Mouse (Mus musculus): Measurements from ENCODE around the gene Mkrn2.
A peak's percentile ranks its signal among the peaks of the same experiment; 100 is the strongest.
"Not testable (repeated sequence)": the region's sequence is repeated elsewhere in the genome, so short reads cannot be mapped to it uniquely, and the experiment has no call there.

Gene Mkrn2

DNA sequence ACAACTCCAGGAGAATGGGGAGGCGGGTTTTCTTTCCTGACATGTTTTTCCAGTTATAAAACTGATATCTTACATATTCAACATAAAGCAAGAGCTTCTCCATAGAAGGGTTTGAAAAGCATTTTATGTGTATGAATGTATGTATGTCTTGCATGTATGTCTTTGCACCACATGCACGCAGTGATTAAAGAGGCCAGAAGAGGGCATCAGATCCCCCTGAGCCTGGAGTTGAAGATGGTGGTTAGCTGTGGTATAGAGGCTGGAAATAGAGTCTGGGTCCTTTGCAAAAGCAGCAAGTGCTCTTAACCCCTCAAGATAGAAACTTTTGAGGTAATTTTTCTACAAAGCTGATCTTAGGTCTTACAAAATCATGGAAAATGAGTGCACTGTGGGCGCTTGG is 7.4 kb downstream of the Mkrn2 start:
- DNase-seq (ENCODE audit: low read depth) = no peak

DNA sequence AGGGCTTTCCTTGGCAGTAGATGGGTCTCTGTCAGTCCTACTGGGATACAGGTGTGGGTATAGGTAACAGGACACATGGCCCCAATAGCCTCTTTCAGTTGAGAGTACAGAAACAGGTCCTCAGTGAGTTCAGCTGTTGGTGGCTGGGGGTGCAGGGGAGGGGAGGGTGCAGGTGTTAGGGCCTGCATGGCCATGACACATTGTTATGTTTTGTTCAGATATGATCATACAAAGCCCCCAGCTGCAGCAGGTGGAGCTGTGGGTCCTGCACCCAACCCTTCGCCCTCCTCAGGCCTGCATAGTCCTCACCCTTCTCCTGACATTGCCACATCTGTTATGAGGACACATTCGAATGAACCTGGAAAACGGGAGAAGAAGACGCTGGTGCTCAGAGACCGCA is 8.6 kb downstream of the Mkrn2 start:
- DNase-seq (ENCODE audit: low read depth) = no peak

DNA sequence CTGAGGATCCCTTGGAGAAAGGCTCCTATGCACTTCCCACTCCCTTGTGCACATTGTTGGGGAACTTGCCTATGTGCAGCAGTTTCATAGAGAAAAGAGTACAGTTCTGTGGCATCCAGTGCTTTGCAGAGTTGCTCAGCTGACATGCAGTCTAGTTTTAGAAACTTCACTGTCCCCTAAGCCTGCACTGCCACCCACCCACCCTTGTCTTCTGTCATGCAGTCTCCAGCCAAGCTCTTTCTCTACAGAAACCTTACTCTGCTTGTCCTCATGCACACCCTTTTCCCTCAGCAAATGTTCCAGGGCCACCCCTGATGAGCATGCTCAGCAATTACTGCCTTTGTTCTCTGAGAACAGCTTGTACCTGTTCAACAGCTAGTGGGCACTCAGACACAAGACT is 12.1 kb downstream of the Mkrn2 start:
- no peak for DNase-seq (ENCODE audit: low read depth)

DNA sequence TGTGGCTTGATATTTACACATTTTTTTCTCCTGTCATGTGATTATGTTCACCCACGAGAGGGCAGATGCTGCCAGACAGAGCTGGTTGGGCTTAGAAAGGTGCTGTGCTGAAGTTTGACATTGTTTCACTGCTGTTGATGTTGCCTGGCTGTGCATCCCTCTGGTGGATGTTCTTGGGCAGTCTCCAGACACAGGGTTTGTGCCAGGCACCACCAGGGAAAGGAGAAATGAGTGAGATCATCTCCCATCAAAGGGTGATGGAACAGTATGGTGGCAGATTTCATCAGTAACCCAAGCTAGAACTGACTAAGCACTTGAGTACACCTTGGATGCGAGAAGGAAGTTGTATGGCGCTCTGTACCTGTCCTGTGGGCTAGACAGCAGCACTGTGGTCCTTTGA is 14.3 kb downstream of the Mkrn2 start:
- no peak for DNase-seq (ENCODE audit: low read depth)

DNA sequence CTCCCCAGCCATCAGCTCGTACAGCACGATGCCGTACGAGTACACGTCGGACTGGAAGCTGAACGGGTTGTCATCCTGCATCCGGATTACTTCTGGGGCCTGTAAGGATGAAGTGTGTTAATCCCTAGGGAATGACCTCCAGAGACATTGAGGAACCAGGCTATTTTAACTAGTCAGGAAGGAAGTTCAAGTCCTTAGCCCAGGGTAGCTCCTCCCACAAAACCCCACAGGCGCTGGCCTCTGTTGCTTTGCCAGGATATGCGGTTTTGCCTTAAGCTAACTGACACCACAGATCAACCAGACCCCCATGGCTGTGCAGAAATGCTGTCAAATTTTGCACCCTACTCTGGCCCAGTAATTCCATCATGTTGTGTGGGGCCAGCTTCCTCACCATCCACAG is 18.1 kb downstream of the Mkrn2 start:
- no peak for DNase-seq (ENCODE audit: low read depth)

DNA sequence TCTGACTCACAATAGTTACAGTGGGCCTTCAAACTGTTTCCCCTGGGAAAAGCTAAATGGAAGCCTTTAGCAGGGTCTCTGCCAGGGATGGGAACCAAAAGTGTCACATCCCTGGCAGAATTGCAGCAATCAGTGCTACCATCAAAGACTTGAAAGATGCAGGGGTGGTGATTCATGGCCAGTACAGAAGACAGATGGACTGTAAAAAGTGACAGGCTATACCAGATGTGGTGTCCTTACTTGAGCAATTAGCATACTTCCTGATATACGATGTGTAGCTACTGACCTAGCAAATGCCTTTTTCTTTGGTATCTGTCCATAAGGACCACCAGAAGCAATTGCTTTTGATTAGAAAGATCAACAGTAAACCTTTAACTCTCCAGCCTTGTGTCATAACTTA is 19.2 kb downstream of the Mkrn2 start:
- no peak for DNase-seq (ENCODE audit: low read depth)

DNA sequence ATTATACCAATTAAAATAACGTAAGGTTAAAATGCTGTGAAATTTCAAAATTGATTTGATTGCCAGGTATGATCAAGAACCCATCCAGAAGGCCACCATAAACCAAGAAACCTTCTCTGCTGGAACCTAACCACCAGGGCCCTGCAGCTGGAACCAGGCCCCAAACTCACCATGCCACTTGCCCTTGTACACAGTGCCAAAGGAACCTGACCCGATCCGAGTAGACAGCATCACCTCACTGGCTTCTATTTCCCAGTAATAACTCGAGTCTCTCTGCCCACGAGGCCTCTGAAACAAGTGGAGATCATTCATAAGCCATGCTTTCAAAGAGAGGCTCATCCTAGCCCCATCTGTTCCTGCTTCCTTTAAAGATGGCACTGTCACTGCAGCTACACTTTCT is 24.4 kb downstream of the Mkrn2 start:
- DNase-seq (ENCODE audit: low read depth) = no peak

DNA sequence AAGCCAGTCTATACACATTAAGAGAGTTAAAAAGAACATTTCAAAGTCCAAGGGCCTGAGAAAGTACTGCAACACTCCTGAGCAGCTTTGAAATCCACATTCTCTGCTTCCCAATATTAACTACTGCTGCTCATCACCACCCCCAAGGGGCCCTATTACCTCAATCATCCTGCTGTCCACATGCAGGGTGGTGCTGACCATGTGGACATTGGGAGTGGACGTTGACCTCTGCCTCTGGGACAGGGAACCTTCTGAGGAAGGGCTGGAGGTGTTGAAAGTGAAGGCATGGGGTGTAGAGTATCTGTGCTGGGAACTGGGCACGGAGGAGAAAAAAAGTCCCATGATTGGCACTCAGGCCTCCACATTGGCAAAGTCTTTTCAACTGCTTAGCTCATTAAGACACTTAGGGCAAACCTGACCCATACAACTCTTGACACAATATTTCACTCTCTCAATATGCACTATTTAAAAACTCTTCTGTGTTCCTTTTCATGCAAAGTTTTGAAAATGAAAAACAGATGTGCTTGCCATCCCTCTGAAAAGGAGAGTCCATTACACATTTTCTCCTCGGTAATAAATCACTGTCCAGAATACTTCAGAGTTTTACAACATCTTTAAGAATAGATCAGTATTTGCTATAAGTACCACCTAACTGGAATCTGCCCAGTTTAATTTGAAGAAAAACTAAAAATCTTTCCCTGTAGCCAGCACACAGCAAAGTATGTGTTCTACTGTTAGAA is 29.5 kb downstream of the Mkrn2 start:
- DNase-seq (ENCODE audit: low read depth) = no peak

DNA sequence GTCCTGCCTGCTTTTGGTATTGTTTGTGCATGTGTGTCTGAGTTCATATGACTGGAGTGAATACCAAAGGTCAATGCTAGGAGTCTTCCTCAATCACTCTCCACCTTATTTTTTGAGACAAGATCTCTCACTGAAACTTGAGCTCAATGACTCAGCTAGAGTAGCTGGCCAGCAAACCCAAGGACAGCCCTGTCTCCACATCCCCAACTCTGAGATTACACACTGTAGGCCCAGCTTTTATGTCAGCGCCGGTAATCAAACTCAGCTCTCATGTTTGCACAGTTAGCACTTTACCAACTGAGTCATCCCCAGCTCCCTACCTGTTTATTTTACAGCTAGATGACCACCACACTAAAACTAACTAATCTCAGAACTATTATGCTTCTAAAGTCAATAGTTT is 32.3 kb downstream of the Mkrn2 start:
- no peak for DNase-seq (ENCODE audit: low read depth)

DNA sequence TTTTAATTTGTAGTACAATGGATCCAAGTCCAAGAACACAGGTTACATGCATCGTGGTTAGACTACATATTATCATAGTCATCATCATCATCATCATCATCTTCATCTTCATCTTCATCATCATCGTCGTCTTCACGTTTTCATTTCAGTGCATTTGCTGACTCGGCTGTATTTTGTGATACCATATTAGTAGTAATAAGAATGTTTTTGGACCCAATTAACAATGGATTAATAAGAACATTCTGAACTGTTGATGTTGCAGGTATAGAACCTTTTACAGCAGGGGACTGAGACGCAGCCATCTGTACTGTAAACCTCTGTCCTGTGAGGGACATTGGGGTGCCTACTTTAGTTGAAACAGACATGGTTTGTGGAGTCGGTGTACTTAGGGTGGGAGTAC is 36.5 kb downstream of the Mkrn2 start:
- not testable (repeated sequence) for DNase-seq (ENCODE audit: low read depth)

DNA sequence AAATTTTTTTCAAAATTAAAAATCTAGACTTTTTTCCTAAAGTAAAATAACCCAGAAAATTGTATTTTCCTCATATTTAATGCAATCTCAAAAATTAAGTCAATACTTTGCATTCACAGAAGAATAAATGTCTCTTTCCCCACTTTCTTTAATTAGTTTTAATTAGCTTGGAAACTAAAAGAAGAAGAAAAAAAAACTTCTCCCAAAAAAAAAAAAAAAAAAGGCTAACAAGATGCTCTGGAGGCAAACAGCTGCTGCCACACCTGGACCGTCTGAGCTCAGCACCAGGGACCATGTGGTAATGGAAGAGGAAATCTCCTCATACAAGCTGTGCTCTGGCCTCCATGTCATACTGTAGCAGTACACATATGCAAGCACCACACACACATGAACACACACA is 41.6 kb downstream of the Mkrn2 start:
- DNase-seq (ENCODE audit: low read depth) = no peak

DNA sequence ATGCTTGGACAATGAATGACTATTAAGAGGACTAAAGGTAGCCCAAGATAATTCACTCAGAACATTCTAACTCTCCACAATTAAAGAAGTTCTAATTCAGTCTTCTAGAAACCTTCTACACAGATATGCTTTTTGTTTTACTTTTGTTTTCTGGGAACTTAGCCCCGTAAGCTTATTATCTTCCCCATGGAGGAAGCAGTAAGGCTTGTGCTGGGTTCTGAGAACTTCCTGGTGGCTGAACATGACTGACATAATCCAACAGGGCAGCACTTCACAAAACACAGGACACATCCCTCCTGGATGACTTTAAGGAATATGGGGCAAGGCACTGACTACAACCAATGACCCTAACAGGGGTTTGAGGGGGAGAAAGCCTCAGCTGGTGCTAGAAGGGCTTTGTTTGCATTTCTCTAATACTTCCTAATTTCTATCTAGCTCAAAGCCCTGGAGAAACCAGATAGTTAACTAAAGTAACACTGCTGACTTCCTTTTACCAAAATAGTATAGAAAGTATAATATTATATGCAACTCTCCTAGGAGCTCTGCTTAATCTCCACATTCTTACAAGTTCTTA is 48.2 kb downstream of the Mkrn2 start:
- DNase-seq (ENCODE audit: low read depth) = no peak

DNA sequence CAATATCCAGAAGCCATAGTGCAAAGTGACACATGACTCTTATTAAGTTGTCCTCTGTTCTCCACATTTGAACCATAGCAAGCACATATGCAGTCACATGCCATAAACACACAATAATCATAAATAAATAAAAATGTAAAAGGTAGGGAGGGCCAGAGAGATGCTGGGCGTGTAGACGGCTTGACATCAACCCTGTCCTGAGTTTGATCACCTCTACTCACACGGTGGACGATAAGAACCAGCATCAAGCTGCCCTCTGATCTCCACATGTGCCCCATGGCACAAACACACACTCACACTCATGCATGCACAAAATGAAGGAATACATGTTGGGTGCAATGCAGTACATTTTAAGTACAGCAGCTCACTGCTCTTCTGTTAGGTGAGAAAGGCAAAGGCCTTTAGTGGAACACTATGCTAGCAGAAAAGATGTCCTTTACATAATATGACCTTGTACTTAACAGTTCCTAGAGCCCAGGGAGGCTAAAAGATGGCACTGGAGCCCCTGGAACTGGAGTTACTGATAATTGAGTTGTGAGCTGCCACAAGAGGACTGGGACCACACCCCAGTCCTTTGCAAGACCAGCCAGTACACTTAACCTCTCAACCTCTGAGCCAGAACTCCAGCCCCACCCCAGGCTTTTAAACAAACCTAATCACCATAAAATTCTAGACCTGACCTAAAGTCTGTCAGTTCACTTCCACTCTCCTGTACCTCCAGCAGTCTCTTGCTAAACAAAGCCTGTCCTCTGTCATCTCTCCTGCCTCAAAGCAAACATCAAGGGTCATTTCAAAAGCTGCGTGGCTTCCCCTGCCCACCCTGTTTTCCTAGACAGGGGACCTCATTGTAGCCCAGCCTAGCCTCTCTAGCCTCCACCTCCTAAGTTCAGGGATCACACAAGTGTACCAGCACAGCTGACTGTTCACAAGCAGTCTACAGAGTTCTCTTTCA is 49.0 kb downstream of the Mkrn2 start:
- DNase-seq (ENCODE audit: low read depth) = no peak

DNA sequence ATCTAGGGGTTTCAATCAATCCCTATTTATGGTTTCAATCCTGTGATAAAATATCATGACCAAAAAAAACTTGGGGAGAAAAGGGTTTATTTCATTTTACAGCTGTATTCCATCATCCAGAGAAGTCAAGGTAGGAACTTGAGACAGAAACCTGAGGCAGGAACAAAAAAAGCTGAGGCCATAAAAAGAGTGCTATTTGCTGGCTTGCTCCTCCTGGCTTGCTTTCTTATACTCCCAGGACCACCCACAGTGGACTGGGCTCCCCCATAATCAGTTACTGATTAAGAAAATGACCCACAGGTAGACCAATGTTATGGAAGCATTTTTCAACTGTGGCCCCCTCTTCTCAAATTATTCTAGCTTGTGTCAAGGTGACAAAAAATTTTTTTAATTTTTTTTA is 50.0 kb downstream of the Mkrn2 start:
- no peak for DNase-seq (ENCODE audit: low read depth)

DNA sequence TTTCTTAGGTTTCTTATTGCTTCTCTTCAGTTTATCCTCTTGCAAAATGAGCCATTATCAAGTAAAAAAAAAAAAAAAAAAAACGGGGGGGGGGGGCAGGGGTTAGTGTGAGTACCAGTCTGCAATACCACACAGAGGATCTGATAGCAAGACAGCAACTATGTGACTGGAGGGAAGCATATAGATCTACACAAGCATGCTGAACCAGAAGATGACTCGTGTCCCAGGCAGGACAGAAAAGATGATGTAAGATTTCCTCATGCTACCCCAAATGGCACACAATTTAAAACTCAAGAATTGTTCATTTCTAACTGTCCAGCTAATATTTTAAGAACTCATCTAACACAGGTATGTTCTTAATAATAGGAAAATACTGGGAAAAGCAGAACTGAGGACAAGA is 52.2 kb downstream of the Mkrn2 start:
- no peak for DNase-seq (ENCODE audit: low read depth)

DNA sequence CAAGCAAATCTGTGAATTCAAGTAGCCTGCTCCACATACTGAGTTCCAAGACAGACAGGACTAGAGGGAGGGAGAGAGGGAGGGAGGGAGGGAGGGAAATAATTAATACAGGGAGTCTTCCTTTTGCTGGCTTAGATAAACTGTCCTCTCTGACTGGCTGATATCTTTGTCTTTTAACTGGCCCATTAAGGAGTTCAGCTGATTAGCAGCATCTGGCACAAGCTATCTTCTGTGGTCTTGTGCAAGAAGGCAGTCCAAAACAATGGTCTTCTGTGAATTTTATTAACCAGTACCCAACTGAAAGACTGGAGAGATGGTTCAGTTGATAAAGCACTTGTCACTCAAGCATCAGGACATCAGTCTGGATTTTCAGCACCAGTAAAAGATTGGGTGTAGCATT is 57.1 kb downstream of the Mkrn2 start:
- no peak for DNase-seq (ENCODE audit: low read depth)

DNA sequence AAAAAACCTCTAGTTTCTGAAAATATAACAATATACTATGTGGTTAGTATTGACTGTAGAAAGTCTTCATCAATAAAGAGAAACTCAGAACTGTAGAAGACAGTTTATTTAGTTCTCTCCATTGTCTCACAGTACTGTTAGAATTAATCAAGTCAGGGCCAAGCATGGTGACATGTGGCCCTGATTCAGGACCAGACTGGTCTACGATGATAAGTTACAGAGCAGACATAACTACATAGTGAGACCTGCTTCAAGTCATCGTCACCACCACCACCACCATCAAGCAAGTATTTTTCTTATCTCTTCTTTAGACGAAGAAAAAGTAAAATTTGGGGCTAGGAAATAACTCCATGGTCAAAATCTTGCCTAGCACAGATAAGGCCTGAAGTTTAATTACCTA is 62.6 kb downstream of the Mkrn2 start:
- no peak for DNase-seq (ENCODE audit: low read depth)

DNA sequence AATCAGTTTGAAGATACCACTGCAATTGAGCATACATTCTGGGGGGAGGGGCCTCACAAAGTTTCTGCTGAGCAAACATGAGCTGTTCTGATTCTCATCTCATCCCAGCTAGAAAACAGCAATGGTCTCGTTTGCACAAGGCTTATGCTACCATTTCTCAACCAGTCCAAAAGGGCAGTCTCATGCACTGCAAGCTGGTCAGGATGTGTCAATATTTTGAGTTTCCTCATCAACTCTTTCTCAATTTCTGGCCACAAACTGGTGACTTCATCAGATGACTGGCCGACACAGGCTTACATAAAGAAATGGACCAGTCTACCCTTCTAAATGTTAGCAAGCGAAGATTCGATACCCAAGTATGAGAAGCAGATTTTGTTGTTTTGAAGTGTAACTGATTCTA is 64.9 kb downstream of the Mkrn2 start:
- peak; percentile 90 for DNase-seq (ENCODE audit: low read depth)

All from fibroblast of lung, adult 2 months (primary cell).